Mouse (Mus musculus): Measurements from ENCODE around the gene 1700067K01Rik. TPM values are rescaled to one million over a fixed set of nuclear protein-coding genes. Genes with fewer than 3 reads are reported as not detected.
A peak's percentile ranks its signal among the peaks of the same experiment; 100 is the strongest.

1700067K01Rik gene
- polyA plus RNA-seq (2015; fragmentation: Nextera tagmentation; extraction: Ambion mirVana) = 0.93 and 0.98 TPM in 2 replicates

- 44% methylated on average over 61 of the region's 61 CpGs for WGBS
- no peak for ATAC-seq (ENCODE audit: borderline replicate concordance, extremely low read depth, low FRiP score, low TSS enrichment)
- Histone ChIP-seq H3K27me3 (no peaks in the 10 kb centered on the region), H3K4me3 (0 out of 2 replicates have a peak within 1 kb of the TSS, but pooled peaks have one; percentile 5), H3K9me3 (no peaks in the 10 kb centered on the region), H3K9ac (no peak within 1 kb of the TSS), H3K4me1 (peaks cover 46% of the 10 kb centered on the region), H3K36me3 (peaks cover 25% of the 10 kb centered on the region), H3K27ac (peak within 1 kb of the TSS; percentile 4; the same call in 1 of the 2 replicates), H3K4me2 (peak within 1 kb of the TSS; percentile 37)
Measured at GRCm38 (mm10) chr8:84001281-84002000, at the start of gene 1700067K01Rik. 1700067K01Rik (plus strand) TSS chr8:84001502.

- Histone ChIP-seq H3K4me2 (peak overlapping the region; percentile 70), H3K4me1 (peaks cover 19% of the 10 kb centered on the region), H3K4me3 (peak overlapping the region; percentile 79), H3K36me3 (0 out of 2 replicates have a peak, but pooled peaks cover 2% of the 10 kb centered on the region), H3K27ac (peak overlapping the region; percentile 16), H3K9ac (peak overlapping the region; percentile 53), H3K9me3 (no peaks in the 10 kb centered on the region), H3K27me3 (no peaks in the 10 kb centered on the region)
- 3% methylated on average over 14 of the region's 14 CpGs for WGBS
- ATAC-seq (ENCODE audit: borderline replicate concordance, extremely low read depth, low FRiP score, low TSS enrichment) = no peak
Measured at GRCm38 (mm10) chr8:83954749-83955105, 46.6 kb upstream of the 1700067K01Rik start.

- Histone ChIP-seq H3K27ac (peak within 1 kb of the TSS; percentile 16), H3K4me2 (peak within 1 kb of the TSS; percentile 94), H3K4me3 (peak within 1 kb of the TSS; percentile 79), H3K9me3 (no peaks in the 10 kb centered on the region), H3K4me1 (peaks cover 19% of the 10 kb centered on the region), H3K27me3 (no peaks in the 10 kb centered on the region), H3K36me3 (0 out of 2 replicates have a peak, but pooled peaks cover 3% of the 10 kb centered on the region), H3K9ac (peak within 1 kb of the TSS; percentile 66)
- ATAC-seq (ENCODE audit: borderline replicate concordance, extremely low read depth, low FRiP score, low TSS enrichment) = peak; percentile 100
- WGBS = under 1% methylated on average over 75 of the region's 75 CpGs
Measured at GRCm38 (mm10) chr8:83955106-83955957, 46.0 kb upstream of the 1700067K01Rik start, which contains the start of the genes Gm10644 and Asf1b. Gm10644 (minus strand) TSS chr8:83955205. Asf1b (plus strand) TSS chr8:83955507.

GRCm38 (mm10) chr8:83955958-83956218, 45.4 kb upstream of the 1700067K01Rik start:
- H3K4me3 ChIP-seq = peak overlapping the region; percentile 79
- H3K9me3 ChIP-seq = no peaks in the 10 kb centered on the region
- no peak for ATAC-seq (ENCODE audit: borderline replicate concordance, extremely low read depth, low FRiP score, low TSS enrichment)
- H3K27ac ChIP-seq = 0 out of 2 replicates have a peak overlapping the region, but pooled peaks have one; percentile 7
- H3K4me2 ChIP-seq = peak overlapping the region; percentile 94
- H3K9ac ChIP-seq = peak overlapping the region; percentile 66
- H3K36me3 ChIP-seq = 0 out of 2 replicates have a peak, but pooled peaks cover 3% of the 10 kb centered on the region
- WGBS = under 1% methylated on average over 15 of the region's 15 CpGs
- H3K4me1 ChIP-seq = peaks cover 19% of the 10 kb centered on the region
- no peaks in the 10 kb centered on the region for H3K27me3 ChIP-seq

GRCm38 (mm10) chr8:83956789-83957188, 44.5 kb upstream of the 1700067K01Rik start:
- H3K36me3 ChIP-seq = 0 out of 2 replicates have a peak, but pooled peaks cover 3% of the 10 kb centered on the region
- peak overlapping the region; percentile 66; the same call in 1 of the 2 replicates for H3K9ac ChIP-seq
- H3K9me3 ChIP-seq = no peaks in the 10 kb centered on the region
- no peak overlapping the region for H3K27ac ChIP-seq
- peak overlapping the region; percentile 94 for H3K4me2 ChIP-seq
- H3K27me3 ChIP-seq = no peaks in the 10 kb centered on the region
- ATAC-seq (ENCODE audit: borderline replicate concordance, extremely low read depth, low FRiP score, low TSS enrichment) = no peak
- 8% methylated on average over 1 of the region's 1 CpGs for WGBS
- H3K4me1 ChIP-seq = peaks cover 19% of the 10 kb centered on the region
- peak overlapping the region; percentile 79 for H3K4me3 ChIP-seq

- Histone ChIP-seq H3K27me3 (no peaks in the 10 kb centered on the region), H3K4me3 (no peak overlapping the region), H3K27ac (no peak overlapping the region), H3K36me3 (peaks cover 28% of the 10 kb centered on the region), H3K4me1 (no peaks in the 10 kb centered on the region), H3K9me3 (no peaks in the 10 kb centered on the region), H3K4me2 (no peak overlapping the region), H3K9ac (no peak overlapping the region)
- 81% methylated on average over 5 of the region's 5 CpGs for WGBS
- no peak for ATAC-seq (ENCODE audit: borderline replicate concordance, extremely low read depth, low FRiP score, low TSS enrichment)
Measured at GRCm38 (mm10) chr8:83964015-83964765, 37.1 kb upstream of the 1700067K01Rik start.

GRCm38 (mm10) chr8:83967701-83968100, 33.6 kb upstream of the 1700067K01Rik start:
- H3K4me3 ChIP-seq = no peak overlapping the region
- H3K9me3 ChIP-seq = no peaks in the 10 kb centered on the region
- H3K4me1 ChIP-seq = 0 out of 2 replicates have a peak, but pooled peaks cover 5% of the 10 kb centered on the region
- H3K27ac ChIP-seq = no peak overlapping the region
- H3K9ac ChIP-seq = no peak overlapping the region
- peaks cover 30% of the 10 kb centered on the region for H3K36me3 ChIP-seq
- 88% methylated on average over 7 of the region's 7 CpGs for WGBS
- ATAC-seq (ENCODE audit: borderline replicate concordance, extremely low read depth, low FRiP score, low TSS enrichment) = no peak
- no peak overlapping the region for H3K4me2 ChIP-seq
- H3K27me3 ChIP-seq = no peaks in the 10 kb centered on the region

- Histone ChIP-seq H3K27ac (no peak overlapping the region), H3K36me3 (peaks cover 30% of the 10 kb centered on the region), H3K4me2 (no peak overlapping the region), H3K9me3 (no peaks in the 10 kb centered on the region), H3K4me1 (peaks cover 21% of the 10 kb centered on the region), H3K4me3 (no peak overlapping the region), H3K27me3 (no peaks in the 10 kb centered on the region), H3K9ac (no peak overlapping the region)
- ATAC-seq (ENCODE audit: borderline replicate concordance, extremely low read depth, low FRiP score, low TSS enrichment) = no peak
- WGBS = 83% methylated on average over 4 of the region's 4 CpGs
Measured at GRCm38 (mm10) chr8:83971121-83971520, 30.2 kb upstream of the 1700067K01Rik start.

GRCm38 (mm10) chr8:83971661-83972060, 29.6 kb upstream of the 1700067K01Rik start:
- peak overlapping the region; percentile 93 for H3K4me2 ChIP-seq
- no peaks in the 10 kb centered on the region for H3K9me3 ChIP-seq
- no peak for ATAC-seq (ENCODE audit: borderline replicate concordance, extremely low read depth, low FRiP score, low TSS enrichment)
- peak overlapping the region; percentile 60 for H3K9ac ChIP-seq
- peaks cover 25% of the 10 kb centered on the region for H3K4me1 ChIP-seq
- H3K4me3 ChIP-seq = peak overlapping the region; percentile 81
- WGBS = 77% methylated on average over 6 of the region's 6 CpGs
- H3K27me3 ChIP-seq = no peaks in the 10 kb centered on the region
- peaks cover 26% of the 10 kb centered on the region for H3K36me3 ChIP-seq
- peak overlapping the region; percentile 54; the same call in 1 of the 2 replicates for H3K27ac ChIP-seq

- Histone ChIP-seq H3K36me3 (peaks cover 18% of the 10 kb centered on the region), H3K4me2 (peak within 1 kb of the TSS; percentile 93), H3K9me3 (no peaks in the 10 kb centered on the region), H3K9ac (peak within 1 kb of the TSS; percentile 74), H3K4me3 (peak within 1 kb of the TSS; percentile 81), H3K4me1 (peaks cover 33% of the 10 kb centered on the region), H3K27me3 (no peaks in the 10 kb centered on the region), H3K27ac (peak within 1 kb of the TSS; percentile 58)
- WGBS = under 1% methylated on average over 78 of the region's 94 CpGs
- ATAC-seq (ENCODE audit: borderline replicate concordance, extremely low read depth, low FRiP score, low TSS enrichment) = peak; percentile 99
Measured at GRCm38 (mm10) chr8:83972150-83973120, 28.9 kb upstream of the 1700067K01Rik start, which contains the start of gene Prkaca. Prkaca (plus strand) TSS chr8:83972993.
